Mouse (Mus musculus) cerebellum, adult 2 months (tissue): ENCODE data around the gene 4921504E06Rik. TPM values are rescaled to one million over a fixed set of nuclear protein-coding genes. Genes with fewer than 3 reads are reported as not detected.
A peak's percentile ranks its signal among the peaks of the same experiment; 100 is the strongest.

Experiments used
- DNase-seq, 2 experiments: peaks; one replicate each; pipeline ENCODE4 v3.0.0; 2021
- H3K27ac ChIP-seq: fragments of 200-500 bp; 2 replicates; pipeline ENCODE4 v1.5.1; 2012; ENCODE audit warnings: low read length, control low read depth, inconsistent platforms; ENCODE audit not compliant: insufficient read depth
- H3K27me3 ChIP-seq: fragments of 200-500 bp; 2 replicates; pipeline ENCODE4 v1.6.1; 2012; ENCODE audit warnings: inconsistent platforms, mild to moderate bottlenecking, low read length, moderate library complexity; ENCODE audit not compliant: control insufficient read depth, insufficient read depth
- H3K4me1 ChIP-seq: fragments of 200-500 bp; 2 replicates; pipeline ENCODE4 v1.6.1; 2011; ENCODE audit warnings: low read length; ENCODE audit not compliant: control insufficient read depth, insufficient read depth
- H3K4me3 ChIP-seq: fragments of 200-500 bp; replicated peaks from 2 replicates; pipeline ENCODE3; 2011; ENCODE audit warnings: mild to moderate bottlenecking, low read depth, low read length, control low read depth; ENCODE audit not compliant: insufficient read depth
- CTCF ChIP-seq: fragments of 200-500 bp; IDR thresholded peaks from 2 replicates; pipeline ENCODE4 v1.5.1; 2011; ENCODE audit warnings: low read depth, mild to moderate bottlenecking, control low read depth, low read length, moderate library complexity, borderline replicate concordance; ENCODE audit not compliant: insufficient read depth
- POLR2A ChIP-seq: fragments of 200-500 bp; IDR thresholded peaks from 2 replicates; pipeline ENCODE4 v1.6.1; 2011; ENCODE audit warnings: low read length, control low read depth, borderline replicate concordance; ENCODE audit not compliant: insufficient read depth
- WGBS: fragments of 180-500 bp; shearing (Covaris S2); methylation state at CpG from one replicate; pipeline ENCODE4 v1.1.7; 2018; 5-methylcytosine and 5-hydroxymethylcytosine counted together
- polyA plus RNA-seq: library from polyadenylated mRNA; depleted of rRNA; stranded (reverse); fragments of >200 nt; gene quantifications from 2 replicates; pipeline ENCODE4 v1.2.3, GENCODE M21; 2012; rRNA removed

4921504E06Rik gene
- polyA plus RNA-seq = not detected in 2 replicates

- Histone ChIP-seq H3K4me3 (peak within 1 kb of the TSS; percentile 43), H3K27me3 (no peaks in the 10 kb centered on the region), H3K27ac (no peak within 1 kb of the TSS), H3K4me1 (no peaks in the 10 kb centered on the region)
- WGBS = 2% methylated on average over 27 of the region's 27 CpGs
- TF ChIP-seq POLR2A (no peak), CTCF (no peak)
- DNase-seq = peak; percentile 42 to 54
Observed at GRCm38 (mm10) chr2:19553821-19554592, at the start of gene 4921504E06Rik. 4921504E06Rik (minus strand) TSS chr2:19553914.

DNA sequence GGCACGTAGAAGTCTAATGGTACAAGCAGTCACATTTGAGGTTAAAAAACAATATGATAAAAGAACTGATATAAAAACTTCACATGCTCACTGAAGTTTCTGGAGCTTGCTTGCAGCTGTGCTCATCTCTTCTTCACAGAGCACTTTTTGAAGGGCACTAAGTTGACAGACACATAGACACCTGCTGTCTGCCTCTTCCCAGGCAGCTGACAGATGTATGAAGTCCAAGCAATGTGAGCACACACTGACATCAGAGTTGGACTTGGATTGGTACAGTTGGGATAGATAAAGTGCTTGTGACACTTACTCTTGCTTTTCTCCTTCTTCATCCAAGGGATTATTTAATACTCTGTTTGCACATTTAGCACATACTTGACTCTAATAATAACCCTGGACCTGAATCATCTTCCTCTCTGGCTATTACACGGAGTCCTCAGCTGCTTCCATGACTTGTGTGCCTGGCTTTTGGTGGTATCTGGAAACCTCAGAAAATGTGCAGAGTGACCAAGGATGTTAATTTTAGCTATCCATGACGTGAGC is 47.7 kb upstream of the 4921504E06Rik start:
- no peak overlapping the region for H3K4me3 ChIP-seq
- no peaks in the 10 kb centered on the region for H3K27me3 ChIP-seq
- DNase-seq = no peak
- no peak overlapping the region for H3K27ac ChIP-seq
- H3K4me1 ChIP-seq = no peaks in the 10 kb centered on the region
- 79% methylated on average over 3 of the region's 3 CpGs for WGBS
- no peak for TF ChIP-seq POLR2A
- no peak for TF ChIP-seq CTCF

- Histone ChIP-seq H3K4me1 (no peaks in the 10 kb centered on the region), H3K27me3 (no peaks in the 10 kb centered on the region), H3K4me3 (no peak overlapping the region), H3K27ac (no peak overlapping the region)
- 67% methylated on average over 5 of the region's 5 CpGs for WGBS
- TF ChIP-seq POLR2A (no peak), CTCF (no peak)
- DNase-seq = no peak
Observed at GRCm38 (mm10) chr2:19600860-19601259, 47.1 kb upstream of the 4921504E06Rik start.

GRCm38 (mm10) chr2:19599801-19600200 is 46.1 kb upstream of the 4921504E06Rik start:
- DNase-seq = no peak
- H3K27me3 ChIP-seq = no peaks in the 10 kb centered on the region
- no peaks in the 10 kb centered on the region for H3K4me1 ChIP-seq
- WGBS = 79% methylated on average over 5 of the region's 5 CpGs
- no peak overlapping the region for H3K4me3 ChIP-seq
- no peak overlapping the region for H3K27ac ChIP-seq
- TF ChIP-seq POLR2A (no peak), CTCF (no peak)

DNA sequence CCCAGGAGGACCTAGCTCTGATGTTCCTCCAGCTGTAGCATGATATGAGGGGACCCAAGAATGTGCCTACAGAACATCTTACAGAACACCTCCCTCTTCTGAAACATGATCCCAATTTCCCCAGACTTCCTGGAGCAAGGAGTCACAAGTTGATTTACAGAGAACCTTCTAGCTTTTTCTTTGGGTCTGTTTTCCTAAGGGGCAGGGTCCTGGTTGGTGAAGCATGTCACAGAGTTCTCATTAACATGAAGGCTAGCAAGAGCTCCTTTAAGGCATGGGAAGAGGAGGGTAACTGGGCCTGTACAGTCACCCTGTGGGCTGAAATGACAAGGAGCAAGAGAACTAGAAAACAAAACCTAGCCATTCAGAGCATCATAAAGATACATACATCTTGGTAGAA is 43.3 kb upstream of the 4921504E06Rik start:
- no peak overlapping the region for H3K27ac ChIP-seq
- DNase-seq = no peak
- no peaks in the 10 kb centered on the region for H3K4me1 ChIP-seq
- TF ChIP-seq POLR2A (no peak), CTCF (no peak)
- no peaks in the 10 kb centered on the region for H3K27me3 ChIP-seq
- no peak overlapping the region for H3K4me3 ChIP-seq

GRCm38 (mm10) chr2:19596426-19596825 is 42.7 kb upstream of the 4921504E06Rik start:
- no peaks in the 10 kb centered on the region for H3K27me3 ChIP-seq
- DNase-seq = no peak
- 34% methylated on average over 2 of the region's 2 CpGs for WGBS
- no peak overlapping the region for H3K4me3 ChIP-seq
- no peak overlapping the region for H3K27ac ChIP-seq
- TF ChIP-seq CTCF (no peak), POLR2A (no peak)
- H3K4me1 ChIP-seq = no peaks in the 10 kb centered on the region

GRCm38 (mm10) chr2:19594856-19595255 is 41.1 kb upstream of the 4921504E06Rik start:
- no peaks in the 10 kb centered on the region for H3K27me3 ChIP-seq
- no peak for TF ChIP-seq CTCF
- TF ChIP-seq POLR2A = no peak
- DNase-seq = no peak
- no peak overlapping the region for H3K27ac ChIP-seq
- WGBS = 83% methylated on average over 7 of the region's 7 CpGs
- no peaks in the 10 kb centered on the region for H3K4me1 ChIP-seq
- H3K4me3 ChIP-seq = no peak overlapping the region

DNA sequence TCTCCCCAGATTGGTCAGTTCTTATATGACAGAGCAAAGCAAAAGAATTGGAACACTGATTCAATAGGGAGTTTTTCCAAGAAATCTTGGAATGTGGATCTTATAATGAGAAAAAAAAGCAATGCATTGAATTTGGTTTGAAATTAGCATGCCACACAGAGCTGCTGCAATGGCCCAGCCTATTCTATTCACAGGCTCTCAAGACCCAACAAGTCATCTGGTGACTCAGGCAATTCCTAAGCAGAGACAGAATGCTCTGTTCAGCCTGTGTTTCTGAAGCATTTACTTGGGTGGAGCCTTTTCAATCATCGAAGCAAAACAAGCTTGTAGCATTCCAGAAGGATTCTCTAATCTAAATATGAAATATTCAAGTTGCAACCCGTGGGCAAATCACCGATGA is 26.1 kb upstream of the 4921504E06Rik start:
- no peak for DNase-seq
- Histone ChIP-seq H3K27ac (no peak overlapping the region), H3K4me3 (no peak overlapping the region), H3K4me1 (no peaks in the 10 kb centered on the region), H3K27me3 (no peaks in the 10 kb centered on the region)
- 68% methylated on average over 3 of the region's 3 CpGs for WGBS
- TF ChIP-seq POLR2A = no peak
- no peak for TF ChIP-seq CTCF
